Mouse (Mus musculus): Measurements from ENCODE around the gene Lsmem1. TPM values are rescaled to one million over a fixed set of nuclear protein-coding genes. Genes with fewer than 3 reads are reported as not detected.

Lsmem1 gene
- polyA plus RNA-seq, 1 experiment from 2014 or later = 4.5 TPM

DNA sequence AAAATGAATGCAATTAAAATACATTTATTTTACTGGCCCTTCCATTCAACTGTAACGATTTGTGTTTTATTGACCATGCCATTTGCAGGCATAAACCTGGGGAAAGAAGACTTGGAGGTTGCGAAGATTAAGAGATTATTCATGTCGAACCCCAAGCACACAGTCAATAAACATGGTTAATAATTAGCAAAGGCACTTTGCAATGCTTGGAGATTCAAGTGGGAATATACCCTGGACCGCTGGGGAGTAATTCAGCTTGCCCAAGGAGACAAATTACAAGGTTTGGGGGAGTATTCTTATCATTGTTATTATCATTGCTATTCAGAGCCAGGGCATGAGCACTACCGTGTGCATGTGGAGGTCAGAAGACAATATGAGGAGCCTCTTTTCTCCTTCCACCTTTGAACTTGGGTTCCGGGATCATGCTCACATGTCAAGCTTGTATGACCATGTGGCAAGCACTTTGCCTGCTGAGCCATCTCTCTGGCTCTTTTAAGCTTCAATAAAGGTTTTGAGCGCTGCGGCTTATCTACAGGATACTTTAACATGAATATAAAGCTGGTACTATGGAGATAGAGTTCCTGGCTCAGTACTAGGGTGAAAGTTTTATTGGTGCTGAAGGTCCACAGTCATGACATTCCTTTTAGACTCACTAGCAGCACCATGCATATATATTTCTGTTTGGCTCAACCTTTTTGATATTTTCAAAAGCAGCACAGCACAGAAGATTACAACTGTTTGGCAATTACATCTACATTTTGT, 59.6 kb downstream of the Lsmem1 start:
- no peak overlapping the region for H3K4me3 ChIP-seq (ENCODE audit: low read depth, low read length)
- DNase-seq (ENCODE audit: low spot score) (no peak), ATAC-seq (ENCODE audit: low read depth) (no peak)
- H3K9ac ChIP-seq (ENCODE audit: low read depth, low read length) = no peak overlapping the region
- 0 out of 2 replicates have a peak, but pooled peaks cover under 1% of the 10 kb centered on the region for H3K27me3 ChIP-seq (replicated peaks; ENCODE audit: control insufficient read depth, insufficient read depth, low read length)
- H3K36me3 ChIP-seq (ENCODE audit: control insufficient read depth, insufficient read depth, low read length) = no peaks in the 10 kb centered on the region
- no peak overlapping the region for H3K27ac ChIP-seq (replicated peaks; ENCODE audit: low read depth, low read length)
- no peak overlapping the region for H3K4me2 ChIP-seq (ENCODE audit: low read depth, low read length)
- H3K9me3 ChIP-seq (ENCODE audit: control insufficient read depth, low read length) = no peaks in the 10 kb centered on the region
- 89% methylated on average over 8 of the region's 8 CpGs for WGBS
- H3K4me1 ChIP-seq (ENCODE audit: control insufficient read depth, insufficient read depth, low read length) = no peaks in the 10 kb centered on the region

DNA sequence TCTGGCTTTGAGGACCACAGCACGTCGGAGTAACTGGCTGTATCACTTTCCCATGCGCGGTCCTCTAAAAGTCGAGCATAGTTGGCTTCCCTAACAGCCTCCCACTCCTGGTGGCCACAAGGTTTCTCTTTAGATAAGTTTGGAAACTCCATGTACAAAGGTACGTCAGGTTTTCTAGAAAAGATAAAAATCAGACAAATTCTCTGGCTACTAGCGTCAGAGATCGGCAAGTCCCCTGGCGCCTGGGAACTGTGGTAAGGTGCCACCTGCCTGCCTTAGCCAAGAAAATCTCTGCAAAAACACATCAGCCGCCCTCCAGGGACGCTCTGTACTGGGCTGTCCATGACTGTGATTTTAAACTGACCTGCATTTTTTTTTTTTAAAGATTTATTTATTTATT, 64.8 kb downstream of the Lsmem1 start:
- WGBS = 48% methylated on average over 11 of the region's 11 CpGs
- Histone ChIP-seq H3K9ac (ENCODE audit: low read depth, low read length) (no peak overlapping the region), H3K4me3 (ENCODE audit: low read depth, low read length) (peak overlapping the region; percentile 46), H3K4me2 (ENCODE audit: low read depth, low read length) (peak overlapping the region; percentile 86), H3K27ac (replicated peaks; ENCODE audit: low read depth, low read length) (no peak overlapping the region), H3K4me1 (ENCODE audit: control insufficient read depth, insufficient read depth, low read length) (peaks cover 3% of the 10 kb centered on the region; the same call in 1 of the 2 replicates), H3K9me3 (ENCODE audit: control insufficient read depth, low read length) (no peaks in the 10 kb centered on the region), H3K36me3 (ENCODE audit: control insufficient read depth, insufficient read depth, low read length) (no peaks in the 10 kb centered on the region), H3K27me3 (replicated peaks; ENCODE audit: control insufficient read depth, insufficient read depth, low read length) (peaks cover 29% of the 10 kb centered on the region)
- ATAC-seq (ENCODE audit: low read depth) (no peak), DNase-seq (ENCODE audit: low spot score) (no peak)

DNA sequence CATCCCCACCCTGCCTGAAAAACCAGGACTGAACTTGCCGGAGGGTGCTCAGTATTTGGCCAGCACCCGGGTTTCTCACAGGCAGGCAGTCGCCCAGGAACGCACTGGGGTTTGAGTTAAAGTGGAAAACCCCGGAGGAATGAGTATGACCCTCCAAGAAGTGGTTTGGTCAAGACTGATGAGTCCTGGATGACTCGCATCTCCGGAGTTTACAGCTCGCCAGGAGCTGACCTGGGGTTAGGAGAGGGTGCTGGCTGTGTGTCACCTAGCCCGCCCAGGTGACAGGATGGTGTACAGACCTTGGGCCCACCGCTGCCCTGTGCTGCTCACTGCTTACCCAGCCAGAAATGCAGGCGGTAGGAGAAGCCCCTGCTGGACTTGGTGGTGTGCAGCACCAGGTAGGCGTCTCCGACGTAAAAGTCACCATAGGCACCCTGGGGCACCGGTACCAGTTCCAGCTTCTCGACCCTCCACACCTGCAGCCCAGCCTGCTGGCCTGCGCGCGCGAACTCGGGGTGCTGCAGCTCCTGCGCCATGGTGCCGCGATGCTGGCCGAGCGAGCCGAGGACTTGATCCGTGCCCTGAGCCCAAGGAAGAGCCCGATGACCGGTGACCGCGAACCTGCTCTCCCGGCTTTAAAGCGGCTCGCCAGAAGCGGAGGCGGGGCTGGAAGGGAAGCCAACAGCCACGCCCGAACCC, 65.6 kb downstream of the Lsmem1 start, which contains the start of gene Scin:
TSS of gene Scin (minus strand) at position 656 of the 699 bp plus-strand sequence.
- peaks cover 3% of the 10 kb centered on the region; the same call in 1 of the 2 replicates for H3K4me1 ChIP-seq (ENCODE audit: control insufficient read depth, insufficient read depth, low read length)
- DNase-seq (ENCODE audit: low spot score) = no peak
- H3K9me3 ChIP-seq (ENCODE audit: control insufficient read depth, low read length) = no peaks in the 10 kb centered on the region
- peak within 1 kb of the TSS; percentile 46 for H3K4me3 ChIP-seq (ENCODE audit: low read depth, low read length)
- H3K27ac ChIP-seq (replicated peaks; ENCODE audit: low read depth, low read length) = no peak within 1 kb of the TSS
- WGBS = under 1% methylated on average over 36 of the region's 39 CpGs
- peaks cover 29% of the 10 kb centered on the region for H3K27me3 ChIP-seq (replicated peaks; ENCODE audit: control insufficient read depth, insufficient read depth, low read length)
- H3K36me3 ChIP-seq (ENCODE audit: control insufficient read depth, insufficient read depth, low read length) = no peaks in the 10 kb centered on the region
- ATAC-seq (ENCODE audit: low read depth) = peak; percentile 53
- peak within 1 kb of the TSS; percentile 53 for H3K9ac ChIP-seq (ENCODE audit: low read depth, low read length)
- H3K4me2 ChIP-seq (ENCODE audit: low read depth, low read length) = peak within 1 kb of the TSS; percentile 86

DNA sequence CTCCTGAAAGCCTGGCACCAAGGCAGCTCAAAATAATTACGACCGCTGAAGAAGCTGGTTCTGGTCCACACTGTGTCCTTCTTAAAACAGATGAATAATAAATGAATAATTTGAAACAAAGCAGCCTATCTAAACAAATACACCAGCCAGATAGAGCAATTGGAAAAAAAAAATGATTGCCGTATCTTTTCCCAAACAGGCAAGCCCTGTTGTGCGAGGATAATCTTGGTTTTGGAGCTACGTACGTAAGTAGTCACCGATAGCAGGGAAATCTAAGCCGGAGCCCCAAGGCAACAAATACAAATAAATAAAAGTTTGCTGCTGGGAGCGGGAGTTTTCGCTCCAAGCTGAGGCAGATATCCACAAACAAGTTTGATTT, 66.1 kb downstream of the Lsmem1 start:
- Histone ChIP-seq H3K27ac (replicated peaks; ENCODE audit: low read depth, low read length) (no peak overlapping the region), H3K36me3 (ENCODE audit: control insufficient read depth, insufficient read depth, low read length) (no peaks in the 10 kb centered on the region), H3K4me1 (ENCODE audit: control insufficient read depth, insufficient read depth, low read length) (peaks cover 3% of the 10 kb centered on the region; the same call in 1 of the 2 replicates), H3K4me3 (ENCODE audit: low read depth, low read length) (peak overlapping the region; percentile 46), H3K27me3 (replicated peaks; ENCODE audit: control insufficient read depth, insufficient read depth, low read length) (peaks cover 29% of the 10 kb centered on the region), H3K9ac (ENCODE audit: low read depth, low read length) (no peak overlapping the region), H3K9me3 (ENCODE audit: control insufficient read depth, low read length) (no peaks in the 10 kb centered on the region), H3K4me2 (ENCODE audit: low read depth, low read length) (peak overlapping the region; percentile 86)
- no peak for DNase-seq (ENCODE audit: low spot score)
- WGBS = 14% methylated on average over 10 of the region's 10 CpGs
- no peak for ATAC-seq (ENCODE audit: low read depth)

MicroRNA genes within 50 kb of the gene (microRNA counts, 519-probe panel; counts per million panel counts)
- 19.3 counts per million for microRNA mmu-miR-1938

Small RNAs within 50 kb of the gene (microRNA-seq; reads per million reads assigned to microRNA genes)
- gene Mir1938 (ENCODE audit: borderline number of aligned reads) = not detected

Other genes with a start within 250 kb of the Lsmem1 start
- 88.3 and 91.6 TPM in 2 replicates for gene Arl4a, start 161.5 kb downstream of the Lsmem1 start, polyA plus RNA-seq (2014; fragmentation: Nextera tagmentation; extraction: Ambion mirVana)
- 4.7 and 5.8 TPM in 2 replicates for gene Scin, start 65.3 kb downstream of the Lsmem1 start, polyA plus RNA-seq (2014; fragmentation: Nextera tagmentation; extraction: Ambion mirVana)
- 115 and 127 TPM in 2 replicates for gene Ifrd1, start 49.0 kb upstream of the Lsmem1 start, polyA plus RNA-seq (2014; fragmentation: Nextera tagmentation; extraction: Ambion mirVana)
- gene Zfp277, start 246.4 kb upstream of the Lsmem1 start, polyA plus RNA-seq (2014; fragmentation: Nextera tagmentation; extraction: Ambion mirVana) = 35.7 and 36.6 TPM in 2 replicates
- gene Dock4, start 246.5 kb upstream of the Lsmem1 start, polyA plus RNA-seq (2014; fragmentation: Nextera tagmentation; extraction: Ambion mirVana) = 8.9 and 9.2 TPM in 2 replicates

Measured in embryonic facial prominence, embryonic 14.5 days (tissue).